Mouse (Mus musculus): Measurements from ENCODE around the gene Vmn1r155. TPM values are rescaled to one million over a fixed set of nuclear protein-coding genes. Genes with fewer than 3 reads are reported as not detected.
"Not testable (repeated sequence)": the region's sequence is repeated elsewhere in the genome, so short reads cannot be mapped to it uniquely, and the experiment has no call there.

Vmn1r155 gene
- total RNA-seq (2015) (not detected in 2 replicates), total RNA-seq (2017) (not detected in 2 replicates)

DNA sequence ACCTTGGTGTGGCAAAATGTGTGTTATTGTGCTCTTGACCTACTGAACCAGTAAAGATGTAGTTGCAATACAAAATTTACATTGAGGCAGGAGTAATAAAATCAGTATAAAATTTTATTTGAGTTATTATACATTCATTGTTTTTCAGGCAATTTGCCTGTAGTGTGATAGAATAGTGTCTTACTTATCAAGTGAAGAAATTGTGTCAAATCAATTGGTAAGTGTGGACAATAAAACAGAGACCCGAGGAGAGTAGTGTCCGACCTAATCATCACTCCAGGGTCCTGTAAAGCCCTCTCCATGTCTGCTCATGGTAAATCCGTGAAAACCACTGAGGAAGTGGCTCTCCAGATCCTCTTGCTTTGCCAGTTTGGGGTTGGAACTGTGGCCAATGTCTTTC, at the start of gene Vmn1r155:
TSS of gene Vmn1r155 (plus strand) at position 301 of the 400 bp plus-strand sequence.
- ATAC-seq (replicated peaks; ENCODE audit: poor library complexity), result not testable (repeated sequence)

DNA sequence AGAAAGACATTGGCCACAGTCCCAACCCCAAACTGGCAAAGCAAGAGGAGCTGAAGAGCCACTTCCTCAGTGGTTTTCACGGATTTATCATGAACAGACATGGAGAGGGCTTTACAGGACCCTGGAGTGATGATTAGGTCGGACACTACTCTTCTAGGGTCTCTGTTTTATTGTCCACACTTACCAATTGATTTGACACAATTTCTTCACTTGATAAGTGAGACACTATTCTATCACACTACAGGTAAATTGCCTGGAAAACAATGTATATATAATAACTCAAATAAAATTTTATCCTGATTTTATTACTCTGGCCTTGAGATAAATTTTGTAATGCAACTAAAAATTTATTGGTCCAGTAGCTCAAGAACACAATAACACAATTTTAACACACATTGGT, 34.4 kb downstream of the Vmn1r155 start, which contains the start of gene Gm8693:
TSS of gene Gm8693 (minus strand) at position 101 of the 400 bp plus-strand sequence.
- ATAC-seq (replicated peaks; ENCODE audit: poor library complexity), result not testable (repeated sequence)

Other genes starting within 250 kb of the Vmn1r155 start
- not detected in 2 replicates for gene Vmn1r148, start 244.4 kb upstream of the Vmn1r155 start, total RNA-seq (2015)
- not detected in 2 replicates for gene Vmn1r148, start 244.4 kb upstream of the Vmn1r155 start, total RNA-seq (2017)
- gene Vmn1r149, start 219.8 kb upstream of the Vmn1r155 start, total RNA-seq (2015), result not detected in 2 replicates
- gene Vmn1r149, start 219.8 kb upstream of the Vmn1r155 start, total RNA-seq (2017), result not detected in 2 replicates
- gene Gm10665, start 193.9 kb upstream of the Vmn1r155 start, total RNA-seq (2015), result not detected in 2 replicates
- gene Gm10665, start 193.9 kb upstream of the Vmn1r155 start, total RNA-seq (2017), result not detected in 2 replicates
- gene Vmn1r151, start 158.3 kb upstream of the Vmn1r155 start, total RNA-seq (2015), result not detected in 2 replicates
- not detected in 2 replicates for gene Vmn1r151, start 158.3 kb upstream of the Vmn1r155 start, total RNA-seq (2017)
- not detected in 2 replicates for gene Vmn1r152, start 135.1 kb upstream of the Vmn1r155 start, total RNA-seq (2015)
- not detected in 2 replicates for gene Vmn1r152, start 135.1 kb upstream of the Vmn1r155 start, total RNA-seq (2017)
- not detected in 2 replicates for gene Gm8677, start 123.1 kb upstream of the Vmn1r155 start, total RNA-seq (2015)
- not detected in 2 replicates for gene Gm8677, start 123.1 kb upstream of the Vmn1r155 start, total RNA-seq (2017)
- gene Gm4201, start 92.7 kb upstream of the Vmn1r155 start, total RNA-seq (2015), result not detected in 2 replicates
- gene Gm4201, start 92.7 kb upstream of the Vmn1r155 start, total RNA-seq (2017), result not detected in 2 replicates
- gene Gm4565, start 69.9 kb upstream of the Vmn1r155 start, total RNA-seq (2015), result not detected in 2 replicates
- gene Gm4565, start 69.9 kb upstream of the Vmn1r155 start, total RNA-seq (2017), result not detected in 2 replicates
- gene Gm8693, start 34.3 kb downstream of the Vmn1r155 start, total RNA-seq (2015), result not detected in 2 replicates
- gene Gm8693, start 34.3 kb downstream of the Vmn1r155 start, total RNA-seq (2017), result not detected in 2 replicates
- not detected in 2 replicates for gene Gm4567, start 61.7 kb downstream of the Vmn1r155 start, total RNA-seq (2015)
- gene Gm4567, start 61.7 kb downstream of the Vmn1r155 start, total RNA-seq (2017), result not detected in 2 replicates
- gene Vmn1r157, start 103.7 kb downstream of the Vmn1r155 start, total RNA-seq (2015), result not detected in 2 replicates
- not detected in 2 replicates for gene Vmn1r157, start 103.7 kb downstream of the Vmn1r155 start, total RNA-seq (2017)
- gene Vmn1r158, start 132.8 kb downstream of the Vmn1r155 start, total RNA-seq (2015), result not detected in 2 replicates
- not detected in 2 replicates for gene Vmn1r158, start 132.8 kb downstream of the Vmn1r155 start, total RNA-seq (2017)
- not detected in 2 replicates for gene Vmn1r159, start 185.6 kb downstream of the Vmn1r155 start, total RNA-seq (2015)
- gene Vmn1r159, start 185.6 kb downstream of the Vmn1r155 start, total RNA-seq (2017), result not detected in 2 replicates
- not detected in 2 replicates for gene Vmn1r160, start 213.2 kb downstream of the Vmn1r155 start, total RNA-seq (2015)
- not detected in 2 replicates for gene Vmn1r160, start 213.2 kb downstream of the Vmn1r155 start, total RNA-seq (2017)

All from megakaryocyte progenitor cell, adult 5-6 weeks (primary cell).